Mouse (Mus musculus): Measurements from ENCODE around the gene Tsc22d2.

Tsc22d2 gene

DNA sequence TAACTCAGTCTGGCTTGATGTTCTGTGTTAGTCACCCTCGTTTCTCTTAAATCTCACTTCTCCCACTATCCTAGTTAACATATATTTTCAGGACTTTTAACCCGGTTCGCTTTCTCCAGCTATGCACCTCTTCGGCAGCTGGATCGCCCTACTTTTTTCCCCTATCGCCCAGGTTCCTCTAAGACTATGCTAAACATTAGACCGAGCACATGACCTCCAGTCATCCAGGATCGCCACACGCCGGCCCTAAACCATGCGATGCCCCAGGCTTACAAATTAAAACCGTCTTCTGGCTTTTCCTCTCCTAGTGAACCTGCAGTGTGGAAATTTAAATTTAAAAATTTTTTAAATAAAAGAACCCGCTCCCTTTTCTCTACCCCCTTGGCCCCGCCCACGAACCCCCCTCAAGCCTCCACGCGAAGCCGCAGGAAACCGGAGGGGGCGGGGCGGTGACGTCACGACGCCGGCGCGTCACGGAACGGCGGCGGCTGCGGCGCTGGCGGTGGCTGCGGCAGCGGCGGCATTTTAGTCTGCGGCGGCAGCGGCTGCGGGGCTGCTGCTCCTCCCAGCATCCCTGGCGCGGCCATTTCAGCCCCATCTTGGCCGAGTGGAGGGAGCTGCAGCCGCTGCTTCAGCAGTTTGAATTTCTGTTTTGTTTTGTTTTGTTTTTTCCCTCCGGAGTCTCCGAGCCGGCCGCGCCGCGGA lies at the start of gene Tsc22d2:
TSS of gene Tsc22d2 (plus strand) at position 482 of the 705 bp plus-strand sequence.
- peak; percentile 84 for DNase-seq (ENCODE audit: low read depth, low spot score)

DNA sequence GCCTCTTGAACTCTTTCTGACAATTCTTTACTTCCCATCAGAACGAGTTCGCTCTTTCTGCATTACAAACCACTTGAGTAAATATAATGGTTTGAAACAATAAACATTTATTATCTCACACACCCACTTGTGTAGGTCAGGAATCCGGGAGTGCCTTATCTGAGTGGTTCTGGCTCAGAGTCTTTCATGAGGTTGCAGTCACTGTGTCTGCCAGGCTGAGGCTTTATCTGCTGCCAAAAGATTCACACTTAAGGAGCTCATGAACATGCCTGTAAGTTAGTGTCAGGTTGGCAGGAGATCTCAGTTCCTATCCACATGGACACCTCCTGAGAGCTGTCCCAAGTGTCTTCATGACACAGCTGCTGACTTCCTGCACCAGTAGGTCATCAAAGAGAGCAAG lies 47.8 kb upstream of the Tsc22d2 start:
- DNase-seq (ENCODE audit: low read depth, low spot score), result no peak

GRCm38 (mm10) chr3:58370811-58371210 lies 43.7 kb upstream of the Tsc22d2 start:
- no peak for DNase-seq (ENCODE audit: low read depth, low spot score)

DNA sequence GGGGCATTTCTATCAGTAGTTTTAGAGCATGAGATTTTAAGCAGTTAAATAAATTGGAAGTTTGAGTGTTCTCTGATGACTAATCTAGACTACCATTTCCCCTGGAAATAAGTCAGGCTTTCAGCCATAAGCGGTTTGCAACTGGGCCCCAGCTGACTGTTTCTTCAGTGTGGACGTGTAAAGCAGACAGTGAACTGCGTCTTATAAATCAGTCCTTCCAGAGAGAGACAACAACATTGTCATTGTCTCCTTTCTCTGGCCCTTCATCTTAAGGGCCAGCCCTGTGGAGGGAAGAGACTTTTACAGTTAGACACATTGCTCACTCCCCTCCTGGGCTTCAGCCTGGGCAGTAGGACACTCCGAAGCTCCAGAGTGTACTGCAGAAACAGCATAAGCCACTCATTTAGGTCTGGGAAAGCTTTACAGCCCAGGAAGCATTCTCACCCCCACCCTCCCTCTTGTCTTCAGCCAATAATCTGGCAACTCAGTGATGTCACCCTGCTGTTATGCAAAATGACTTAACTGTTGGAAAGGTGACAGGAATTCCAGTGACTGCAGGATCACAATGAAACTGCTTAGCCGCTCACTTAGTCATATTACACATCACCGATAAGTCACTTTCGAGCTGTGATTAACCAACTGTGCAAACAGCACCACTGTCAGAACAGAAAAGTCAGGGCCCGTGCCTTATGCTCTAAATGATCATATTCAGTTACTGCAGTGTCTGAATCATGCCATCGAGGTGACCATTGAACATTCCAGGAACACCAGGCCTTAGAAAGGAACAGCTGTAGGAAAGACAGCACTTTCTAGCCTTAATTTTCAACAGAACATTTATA lies 42.2 kb upstream of the Tsc22d2 start:
- DNase-seq (ENCODE audit: low read depth, low spot score), result peak; percentile 91

DNA sequence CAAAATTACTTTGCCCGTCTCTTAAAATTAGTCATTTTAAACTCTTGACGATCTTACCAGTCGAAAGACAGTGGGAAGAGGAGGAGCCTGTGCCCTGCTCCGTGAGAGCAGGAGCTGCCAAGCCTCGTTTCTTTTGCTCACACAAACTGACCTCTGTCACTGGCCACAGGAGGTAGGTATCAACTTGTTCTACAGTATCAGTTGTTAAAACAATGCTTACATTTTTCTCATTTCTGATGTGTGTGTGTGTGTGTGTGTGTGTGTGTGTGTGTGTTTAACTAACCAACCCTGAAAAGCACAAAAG lies 41.7 kb upstream of the Tsc22d2 start:
- no peak for DNase-seq (ENCODE audit: low read depth, low spot score)

DNA sequence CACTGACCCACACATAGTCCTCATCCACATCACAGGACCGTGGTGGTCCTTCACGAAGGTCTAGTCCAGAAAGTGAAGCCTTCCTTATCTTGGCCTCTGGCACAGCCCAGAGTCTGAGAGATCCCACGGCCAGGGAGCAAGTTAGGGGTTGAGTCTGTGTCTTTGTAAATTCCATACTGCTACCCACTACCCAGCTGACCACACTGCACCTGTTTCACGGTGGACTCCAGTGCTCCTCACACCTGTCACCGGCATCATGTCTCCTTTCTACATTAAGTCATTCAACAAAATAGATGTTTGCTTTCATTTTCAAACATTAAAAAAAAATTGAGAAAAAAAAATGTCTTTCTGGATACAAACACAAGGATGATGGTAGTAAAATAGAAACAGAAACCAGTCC lies 40.2 kb upstream of the Tsc22d2 start:
- no peak for DNase-seq (ENCODE audit: low read depth, low spot score)

DNA sequence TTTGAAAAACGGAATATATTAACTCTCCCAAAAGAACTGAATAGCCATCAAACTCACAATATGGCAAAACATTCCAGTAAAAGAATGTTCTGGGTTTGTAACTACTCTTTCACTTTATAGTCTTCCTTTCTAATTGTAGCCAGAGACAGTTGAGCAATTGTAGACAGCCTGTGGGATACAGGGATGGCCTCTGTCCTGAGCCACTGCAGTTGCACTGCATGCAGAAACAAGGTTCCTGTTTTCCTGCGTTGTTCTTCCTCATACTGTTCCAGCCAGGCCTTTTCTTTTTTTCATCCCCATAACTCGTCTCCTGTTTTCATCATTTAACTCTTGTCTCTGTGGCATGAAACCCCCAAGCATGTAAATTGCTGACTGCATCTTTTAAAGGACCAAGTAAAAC lies 37.8 kb upstream of the Tsc22d2 start:
- DNase-seq (ENCODE audit: low read depth, low spot score), result no peak

GRCm38 (mm10) chr3:58377589-58378134 lies 36.9 kb upstream of the Tsc22d2 start:
- no peak for DNase-seq (ENCODE audit: low read depth, low spot score)

DNA sequence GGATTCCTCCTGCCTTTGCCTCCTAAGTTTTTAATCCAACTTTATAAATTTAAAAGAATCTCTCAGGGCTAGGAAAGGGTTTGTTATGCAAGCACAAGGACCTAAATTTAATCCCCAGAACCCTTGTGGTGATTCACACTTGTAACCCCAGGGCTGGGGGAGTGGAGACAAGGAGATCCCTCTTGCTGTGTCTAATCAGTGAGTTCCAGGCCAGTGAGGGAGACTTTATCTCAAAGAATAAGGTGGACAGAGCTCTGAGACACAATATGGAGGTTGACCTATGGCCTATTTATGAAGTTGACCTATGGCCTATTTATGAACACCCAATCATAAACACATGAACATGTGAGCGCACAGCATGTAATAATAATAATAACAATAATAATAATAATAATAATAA lies 31.8 kb upstream of the Tsc22d2 start:
- DNase-seq (ENCODE audit: low read depth, low spot score), result no peak

- no peak for DNase-seq (ENCODE audit: low read depth, low spot score)
These were observed 29.5 kb upstream of the Tsc22d2 start for GRCm38 (mm10) chr3:58385060-58385459.

GRCm38 (mm10) chr3:58388731-58389130 lies 25.8 kb upstream of the Tsc22d2 start:
- no peak for DNase-seq (ENCODE audit: low read depth, low spot score)

GRCm38 (mm10) chr3:58398541-58398940 lies 16.0 kb upstream of the Tsc22d2 start:
- no peak for DNase-seq (ENCODE audit: low read depth, low spot score)

GRCm38 (mm10) chr3:58399931-58400330 lies 14.6 kb upstream of the Tsc22d2 start:
- no peak for DNase-seq (ENCODE audit: low read depth, low spot score)

GRCm38 (mm10) chr3:58411669-58412068 lies 2.8 kb upstream of the Tsc22d2 start:
- no peak for DNase-seq (ENCODE audit: low read depth, low spot score)

- DNase-seq (ENCODE audit: low read depth, low spot score), result no peak
These were observed 844 bp upstream of the Tsc22d2 start for GRCm38 (mm10) chr3:58413671-58414070.

GRCm38 (mm10) chr3:58414986-58415883 lies 720 bp downstream of the Tsc22d2 start:
- DNase-seq (ENCODE audit: low read depth, low spot score), result peak; percentile 42

DNA sequence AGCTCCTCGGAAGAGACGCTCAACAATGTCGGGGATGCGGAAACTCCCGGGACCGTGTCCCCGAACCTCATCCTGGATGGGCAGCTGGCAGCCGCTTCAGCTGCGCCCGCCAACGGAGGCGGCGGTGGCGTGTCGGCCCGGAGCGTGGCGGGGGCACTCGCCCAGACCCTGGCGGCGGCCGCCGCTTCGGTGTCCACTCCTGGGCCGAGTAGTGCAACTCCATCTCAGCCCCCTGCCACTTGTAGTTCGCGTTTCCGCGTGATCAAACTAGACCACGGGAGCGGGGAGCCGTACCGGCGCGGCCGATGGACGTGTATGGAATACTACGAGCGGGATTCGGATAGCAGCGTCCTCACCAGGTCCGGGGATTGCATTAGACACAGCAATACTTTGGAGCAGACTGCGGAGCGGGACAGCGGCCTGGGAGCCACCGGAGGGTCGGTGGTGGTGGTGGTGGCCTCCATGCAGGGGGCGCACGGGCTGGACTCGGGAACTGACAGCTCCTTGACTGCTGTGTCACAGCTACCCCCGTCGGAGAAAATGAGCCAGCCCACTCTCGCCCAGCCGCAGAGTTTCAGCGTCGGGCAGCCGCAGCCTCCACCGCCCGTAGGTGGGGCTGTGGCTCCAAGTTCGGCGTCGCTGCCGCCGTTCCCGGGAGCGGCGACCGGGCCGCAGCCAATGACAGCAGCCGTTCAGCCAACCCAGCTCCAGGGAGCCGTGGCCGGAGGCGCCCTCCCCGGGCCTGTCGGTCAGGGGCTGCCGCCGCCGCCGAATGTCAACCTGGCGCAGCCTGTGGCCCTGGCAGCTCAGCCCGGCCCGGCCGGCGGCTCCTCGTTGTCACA lies 1.6 kb downstream of the Tsc22d2 start:
- peak; percentile 77 for DNase-seq (ENCODE audit: low read depth, low spot score)

- no peak for DNase-seq (ENCODE audit: low read depth, low spot score)
These were observed 2.4 kb downstream of the Tsc22d2 start for GRCm38 (mm10) chr3:58416726-58417437.

- no peak for DNase-seq (ENCODE audit: low read depth, low spot score)
These were observed 4.5 kb downstream of the Tsc22d2 start for GRCm38 (mm10) chr3:58418724-58419705.
